Comparison of ENCODE assay signal across 9 mouse cellular contexts in genomic region chr10:60531349-60531748, GRCm38 (mm10).
DNase-seq lines count a peak whose midpoint lies in the region; ATAC-seq lines count a peak whose summit lies in the region.
"Had no signal": no experiment of that assay in that cellular context is flagged by ENCODE, and none has a peak within 500 bp of the region (broad histone marks: within the 10 kb centered on the region; RNA-seq: fewer than 3 reads in every experiment).

No protein-coding gene starts in this region.

- H3K4me1 ChIP-seq in heart, embryonic 10.5 days: 0 out of 2 replicates have a peak, but pooled peaks cover 3% of the 10 kb centered on the region
- H3K4me1 ChIP-seq in forebrain, embryonic 10.5 days: peaks cover 8% of the 10 kb centered on the region
- H3K4me1 ChIP-seq: limb, embryonic 13.5 days had no signal

- ATAC-seq in CD4-positive, CD25-positive, alpha-beta regulatory T cell, adult 4 months: peak; percentile 71

- H3K9me3 ChIP-seq in heart, embryonic 10.5 days: no peaks in the 10 kb centered on the region
- no peaks in the 10 kb centered on the region for H3K9me3 ChIP-seq in forebrain, embryonic 10.5 days
- H3K9me3 ChIP-seq: limb, embryonic 13.5 days had no signal

- peaks cover 46% of the 10 kb centered on the region for H3K27me3 ChIP-seq in heart, embryonic 10.5 days (ENCODE audit: insufficient read depth, poor library complexity, severe bottlenecking)
- peaks cover 41% of the 10 kb centered on the region for H3K27me3 ChIP-seq in forebrain, embryonic 10.5 days (ENCODE audit: poor library complexity, severe bottlenecking)

- H3K27ac ChIP-seq in heart, embryonic 10.5 days: no peak overlapping the region
- 0 out of 2 replicates have a peak overlapping the region, but pooled peaks have one; percentile 1 for H3K27ac ChIP-seq in forebrain, embryonic 10.5 days
- H3K27ac ChIP-seq: limb, embryonic 13.5 days had no signal

- 15% methylated on average over 2 of the region's 2 CpGs for WGBS in heart, embryonic 10.5 days
- 22% methylated on average over 2 of the region's 2 CpGs for WGBS in forebrain, embryonic 10.5 days

- H3K4me3 ChIP-seq in heart, embryonic 10.5 days: no peak overlapping the region
- H3K4me3 ChIP-seq in forebrain, embryonic 10.5 days: no peak overlapping the region
- H3K4me3 ChIP-seq: limb, embryonic 13.5 days had no signal

- no peaks in the 10 kb centered on the region for H3K36me3 ChIP-seq in heart, embryonic 10.5 days
- no peaks in the 10 kb centered on the region for H3K36me3 ChIP-seq in forebrain, embryonic 10.5 days (replicated peaks)
- H3K36me3 ChIP-seq: limb, embryonic 13.5 days had no signal

- DNase-seq in heart, adult 9 months (ENCODE audit: low spot score in 2 of 2): peak; percentile 15 to 54
- DNase-seq in heart, embryonic 10.5 days (ENCODE audit: low spot score): no peak
- DNase-seq in brain, adult 2 months (ENCODE audit: low read depth, low spot score): peak; percentile 72
- DNase-seq in forebrain, embryonic 10.5 days (ENCODE audit: extremely low spot score, low spot score): peak; percentile 55
- DNase-seq in kidney, postnatal 36 days: peak; percentile 52 to 74
- peak; percentile 47 for DNase-seq in lung, postnatal 25 days (ENCODE audit: low spot score)
- DNase-seq in spleen, postnatal 36 days (ENCODE audit: low spot score in 2 of 2): peak; percentile 37 to 53
